Mouse (Mus musculus): ENCODE results near the gene Hdhd5. TPM values are rescaled to one million over a fixed set of nuclear protein-coding genes. Genes with fewer than 3 reads are reported as not detected.
A peak's percentile ranks its signal among the peaks of the same experiment; 100 is the strongest.

Hdhd5 gene
- polyA plus RNA-seq, 1 experiment from 2014 or later: 18.2 TPM

- Histone ChIP-seq H3K36me3 (ENCODE audit: control insufficient read depth, insufficient read depth, low read length) (no peaks in the 10 kb centered on the region), H3K27ac (ENCODE audit: low read depth, low read length) (peak overlapping the region; percentile 68), H3K4me2 (ENCODE audit: low read depth, low read length, severe bottlenecking) (peak overlapping the region; percentile 28; the same call in 1 of the 2 replicates), H3K4me1 (replicated peaks; ENCODE audit: control insufficient read depth, insufficient read depth, low read length) (peaks cover 17% of the 10 kb centered on the region), H3K9me3 (ENCODE audit: control insufficient read depth, low read length) (no peaks in the 10 kb centered on the region), H3K9ac (ENCODE audit: low read length) (peak overlapping the region; percentile 12; the same call in 1 of the 2 replicates), H3K27me3 (ENCODE audit: control insufficient read depth, insufficient read depth, low read length) (no peaks in the 10 kb centered on the region), H3K4me3 (ENCODE audit: low read depth, low read length) (no peak overlapping the region)
- WGBS: 19% methylated on average over 8 of the region's 8 CpGs
- DNase-seq (ENCODE audit: low spot score) (no peak), ATAC-seq (replicated peaks; ENCODE audit: low FRiP score) (peak; percentile 66)
Observed at GRCm38 (mm10) chr6:120472455-120473140, 58.5 kb downstream of the Hdhd5 start.

GRCm38 (mm10) chr6:120471991-120472441 lies 59.1 kb downstream of the Hdhd5 start:
- DNase-seq (ENCODE audit: low spot score): peak; percentile 63
- peak overlapping the region; percentile 28; the same call in 1 of the 2 replicates for H3K4me2 ChIP-seq (ENCODE audit: low read depth, low read length, severe bottlenecking)
- H3K27ac ChIP-seq (ENCODE audit: low read depth, low read length): peak overlapping the region; percentile 68
- no peaks in the 10 kb centered on the region for H3K27me3 ChIP-seq (ENCODE audit: control insufficient read depth, insufficient read depth, low read length)
- H3K4me3 ChIP-seq (ENCODE audit: low read depth, low read length): no peak overlapping the region
- peaks cover 17% of the 10 kb centered on the region for H3K4me1 ChIP-seq (replicated peaks; ENCODE audit: control insufficient read depth, insufficient read depth, low read length)
- H3K9me3 ChIP-seq (ENCODE audit: control insufficient read depth, low read length): no peaks in the 10 kb centered on the region
- ATAC-seq (replicated peaks; ENCODE audit: low FRiP score): peak; percentile 74
- H3K9ac ChIP-seq (ENCODE audit: low read length): peak overlapping the region; percentile 33
- no peaks in the 10 kb centered on the region for H3K36me3 ChIP-seq (ENCODE audit: control insufficient read depth, insufficient read depth, low read length)
- 3% methylated on average over 5 of the region's 5 CpGs for WGBS

- 100% methylated on average over 1 of the region's 1 CpGs for WGBS
- no peak overlapping the region for H3K9ac ChIP-seq (ENCODE audit: low read length)
- H3K4me1 ChIP-seq (replicated peaks; ENCODE audit: control insufficient read depth, insufficient read depth, low read length): peaks cover 17% of the 10 kb centered on the region
- H3K27ac ChIP-seq (ENCODE audit: low read depth, low read length): no peak overlapping the region
- no peak for ATAC-seq (replicated peaks; ENCODE audit: low FRiP score)
- H3K4me2 ChIP-seq (ENCODE audit: low read depth, low read length, severe bottlenecking): no peak overlapping the region
- H3K27me3 ChIP-seq (ENCODE audit: control insufficient read depth, insufficient read depth, low read length): no peaks in the 10 kb centered on the region
- DNase-seq (ENCODE audit: low spot score): no peak
- H3K4me3 ChIP-seq (ENCODE audit: low read depth, low read length): no peak overlapping the region
- no peaks in the 10 kb centered on the region for H3K9me3 ChIP-seq (ENCODE audit: control insufficient read depth, low read length)
- H3K36me3 ChIP-seq (ENCODE audit: control insufficient read depth, insufficient read depth, low read length): no peaks in the 10 kb centered on the region
Observed at GRCm38 (mm10) chr6:120470666-120471065, 60.5 kb downstream of the Hdhd5 start.

- ATAC-seq (replicated peaks; ENCODE audit: low FRiP score) (no peak), DNase-seq (ENCODE audit: low spot score) (no peak)
- no peak overlapping the region for H3K27ac ChIP-seq (ENCODE audit: low read depth, low read length)
- H3K36me3 ChIP-seq (ENCODE audit: control insufficient read depth, insufficient read depth, low read length): no peaks in the 10 kb centered on the region
- no peak overlapping the region for H3K4me3 ChIP-seq (ENCODE audit: low read depth, low read length)
- H3K27me3 ChIP-seq (ENCODE audit: control insufficient read depth, insufficient read depth, low read length): no peaks in the 10 kb centered on the region
- no peak overlapping the region for H3K4me2 ChIP-seq (ENCODE audit: low read depth, low read length, severe bottlenecking)
- H3K9me3 ChIP-seq (ENCODE audit: control insufficient read depth, low read length): no peaks in the 10 kb centered on the region
- peaks cover 17% of the 10 kb centered on the region for H3K4me1 ChIP-seq (replicated peaks; ENCODE audit: control insufficient read depth, insufficient read depth, low read length)
- no peak overlapping the region for H3K9ac ChIP-seq (ENCODE audit: low read length)
Observed at GRCm38 (mm10) chr6:120469770-120470169, 61.3 kb downstream of the Hdhd5 start.

- DNase-seq (ENCODE audit: low spot score) (no peak), ATAC-seq (replicated peaks; ENCODE audit: low FRiP score) (no peak)
- Histone ChIP-seq H3K4me3 (ENCODE audit: low read depth, low read length) (no peak overlapping the region), H3K9me3 (ENCODE audit: control insufficient read depth, low read length) (no peaks in the 10 kb centered on the region), H3K36me3 (ENCODE audit: control insufficient read depth, insufficient read depth, low read length) (no peaks in the 10 kb centered on the region), H3K4me1 (replicated peaks; ENCODE audit: control insufficient read depth, insufficient read depth, low read length) (peaks cover 17% of the 10 kb centered on the region), H3K4me2 (ENCODE audit: low read depth, low read length, severe bottlenecking) (no peak overlapping the region), H3K27me3 (ENCODE audit: control insufficient read depth, insufficient read depth, low read length) (peaks cover 5% of the 10 kb centered on the region), H3K27ac (ENCODE audit: low read depth, low read length) (no peak overlapping the region), H3K9ac (ENCODE audit: low read length) (no peak overlapping the region)
- 70% methylated on average over 3 of the region's 3 CpGs for WGBS
Observed at GRCm38 (mm10) chr6:120469268-120469667, 61.9 kb downstream of the Hdhd5 start.

- WGBS: 91% methylated on average over 4 of the region's 4 CpGs
Observed at GRCm38 (mm10) chr6:120468259-120468658, 62.9 kb downstream of the Hdhd5 start.

GRCm38 (mm10) chr6:120466609-120467329 lies 64.3 kb downstream of the Hdhd5 start:
- H3K4me2 ChIP-seq (ENCODE audit: low read depth, low read length, severe bottlenecking): no peak overlapping the region
- no peak overlapping the region for H3K4me3 ChIP-seq (ENCODE audit: low read depth, low read length)
- ATAC-seq (replicated peaks; ENCODE audit: low FRiP score): no peak
- H3K27ac ChIP-seq (ENCODE audit: low read depth, low read length): no peak overlapping the region
- 79% methylated on average over 10 of the region's 10 CpGs for WGBS
- no peaks in the 10 kb centered on the region for H3K9me3 ChIP-seq (ENCODE audit: control insufficient read depth, low read length)
- no peak for DNase-seq (ENCODE audit: low spot score)
- H3K36me3 ChIP-seq (ENCODE audit: control insufficient read depth, insufficient read depth, low read length): no peaks in the 10 kb centered on the region
- H3K9ac ChIP-seq (ENCODE audit: low read length): no peak overlapping the region
- H3K27me3 ChIP-seq (ENCODE audit: control insufficient read depth, insufficient read depth, low read length): peaks cover 21% of the 10 kb centered on the region
- peaks cover 9% of the 10 kb centered on the region; the same call in 1 of the 2 replicates for H3K4me1 ChIP-seq (replicated peaks; ENCODE audit: control insufficient read depth, insufficient read depth, low read length)

More at GRCm38 (mm10) chr6:120468259-120468658, 62.9 kb downstream of the Hdhd5 start:
- Histone ChIP-seq H3K27me3 (ENCODE audit: control insufficient read depth, insufficient read depth, low read length) (peaks cover 15% of the 10 kb centered on the region), H3K36me3 (ENCODE audit: control insufficient read depth, insufficient read depth, low read length) (no peaks in the 10 kb centered on the region), H3K9me3 (ENCODE audit: control insufficient read depth, low read length) (no peaks in the 10 kb centered on the region), H3K4me2 (ENCODE audit: low read depth, low read length, severe bottlenecking) (no peak overlapping the region), H3K9ac (ENCODE audit: low read length) (no peak overlapping the region), H3K27ac (ENCODE audit: low read depth, low read length) (no peak overlapping the region), H3K4me3 (ENCODE audit: low read depth, low read length) (no peak overlapping the region), H3K4me1 (replicated peaks; ENCODE audit: control insufficient read depth, insufficient read depth, low read length) (peaks cover 19% of the 10 kb centered on the region)
- DNase-seq (ENCODE audit: low spot score) (no peak), ATAC-seq (replicated peaks; ENCODE audit: low FRiP score) (no peak)

- Histone ChIP-seq H3K4me2 (ENCODE audit: low read depth, low read length, severe bottlenecking) (no peak overlapping the region), H3K27me3 (ENCODE audit: control insufficient read depth, insufficient read depth, low read length) (peaks cover 21% of the 10 kb centered on the region), H3K27ac (ENCODE audit: low read depth, low read length) (no peak overlapping the region), H3K4me1 (replicated peaks; ENCODE audit: control insufficient read depth, insufficient read depth, low read length) (peaks cover 8% of the 10 kb centered on the region; the same call in 1 of the 2 replicates), H3K9ac (ENCODE audit: low read length) (no peak overlapping the region), H3K4me3 (ENCODE audit: low read depth, low read length) (no peak overlapping the region), H3K9me3 (ENCODE audit: control insufficient read depth, low read length) (no peaks in the 10 kb centered on the region), H3K36me3 (ENCODE audit: control insufficient read depth, insufficient read depth, low read length) (no peaks in the 10 kb centered on the region)
- no peak for DNase-seq (ENCODE audit: low spot score)
- no peak for ATAC-seq (replicated peaks; ENCODE audit: low FRiP score)
- WGBS: 55% methylated on average over 4 of the region's 4 CpGs
Observed at GRCm38 (mm10) chr6:120465393-120465792, 65.7 kb downstream of the Hdhd5 start.
